Mouse (Mus musculus): ENCODE data around the gene Piwil1. TPM values are rescaled to one million over a fixed set of nuclear protein-coding genes. Genes with fewer than 3 reads are reported as not detected.

The Piwil1 gene
- total and polyA plus RNA-seq, 3 experiments, result 0.08 TPM; not detected in 2

DNA sequence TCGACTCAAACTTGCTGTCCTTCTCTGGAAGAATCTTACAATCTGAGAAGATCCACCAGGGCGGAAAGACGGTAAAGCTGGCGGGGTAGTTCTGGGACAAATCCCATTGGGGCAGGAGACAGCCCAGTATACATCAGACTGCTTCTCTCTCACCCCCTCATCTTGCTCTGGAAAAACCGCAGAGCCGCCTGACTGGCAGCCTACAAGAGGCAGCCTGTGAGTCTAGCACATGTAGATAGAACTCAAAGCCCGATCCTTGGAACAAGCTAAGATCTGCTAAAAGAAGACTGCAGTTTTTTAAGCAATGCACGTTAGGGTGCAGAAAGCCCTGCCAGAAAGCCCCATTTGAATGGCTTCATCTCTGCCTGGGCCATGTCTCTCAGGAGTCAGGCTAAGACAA lies 43.9 kb downstream of the Piwil1 start:
- H3K4me1 ChIP-seq (ENCODE audit: control insufficient read depth, insufficient read depth, low read length), result no peaks in the 10 kb centered on the region
- no peaks in the 10 kb centered on the region for H3K79me2 ChIP-seq (replicated peaks; ENCODE audit: control insufficient read depth, insufficient read depth, low read length)
- no peak overlapping the region for H3K4me3 ChIP-seq
- TF ChIP-seq POLR2A (IDR thresholded peaks at IDR 0.05; ENCODE audit: insufficient read depth, low read depth, low read length), result no peak
- no peak for TF ChIP-seq CTCF (IDR thresholded peaks at IDR 0.05)
- TF ChIP-seq EP300 (IDR thresholded peaks at IDR 0.05; ENCODE audit: insufficient read depth, low read depth, low read length), result no peak
- no peak for DNase-seq
- H3K36me3 ChIP-seq (ENCODE audit: control insufficient read depth, insufficient read depth, low read length), result no peaks in the 10 kb centered on the region
- 73% methylated on average over 8 of the region's 8 CpGs for WGBS
- no peak overlapping the region for H3K27ac ChIP-seq
- intact Hi-C loops (cut with DNase I), result no loop called here
- H3K27me3 ChIP-seq (ENCODE audit: control insufficient read depth, insufficient read depth, low read length), result no peaks in the 10 kb centered on the region
- no peak overlapping the region for H3K9ac ChIP-seq (ENCODE audit: low read depth, low read length)

DNA sequence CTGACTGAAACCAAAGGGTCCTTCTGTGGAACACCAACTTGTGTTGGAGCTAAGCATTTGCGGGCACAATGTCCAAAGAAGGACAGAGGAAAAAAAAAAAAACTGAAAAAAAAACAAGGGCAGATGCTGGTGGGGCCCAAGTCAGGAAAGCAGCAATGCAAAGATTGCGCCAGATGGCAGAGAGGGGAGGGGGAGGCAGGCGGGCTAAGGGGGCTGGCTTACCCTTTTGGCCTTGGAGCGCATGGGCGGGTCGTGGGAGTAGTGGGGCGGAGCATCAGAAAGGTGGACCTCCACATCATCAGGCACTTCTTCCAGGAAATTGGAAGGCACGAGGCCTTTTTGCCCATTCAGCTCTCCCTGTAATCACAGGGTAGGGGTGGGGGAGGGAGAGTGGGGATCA lies 58.8 kb downstream of the Piwil1 start:
- TF ChIP-seq EP300 (IDR thresholded peaks at IDR 0.05; ENCODE audit: insufficient read depth, low read depth, low read length) (no peak), POLR2A (IDR thresholded peaks at IDR 0.05; ENCODE audit: insufficient read depth, low read depth, low read length) (no peak), CTCF (IDR thresholded peaks at IDR 0.05) (no peak)
- no peak overlapping the region for H3K27ac ChIP-seq
- H3K4me3 ChIP-seq, result no peak overlapping the region
- 29% methylated on average over 8 of the region's 8 CpGs for WGBS
- H3K79me2 ChIP-seq (replicated peaks; ENCODE audit: control insufficient read depth, insufficient read depth, low read length), result no peaks in the 10 kb centered on the region
- H3K36me3 ChIP-seq (ENCODE audit: control insufficient read depth, insufficient read depth, low read length), result no peaks in the 10 kb centered on the region
- no peaks in the 10 kb centered on the region for H3K4me1 ChIP-seq (ENCODE audit: control insufficient read depth, insufficient read depth, low read length)
- no peak overlapping the region for H3K9ac ChIP-seq (ENCODE audit: low read depth, low read length)
- no peaks in the 10 kb centered on the region for H3K27me3 ChIP-seq (ENCODE audit: control insufficient read depth, insufficient read depth, low read length)
- intact Hi-C loops (cut with DNase I), result no loop called here
- no peak for DNase-seq

DNA sequence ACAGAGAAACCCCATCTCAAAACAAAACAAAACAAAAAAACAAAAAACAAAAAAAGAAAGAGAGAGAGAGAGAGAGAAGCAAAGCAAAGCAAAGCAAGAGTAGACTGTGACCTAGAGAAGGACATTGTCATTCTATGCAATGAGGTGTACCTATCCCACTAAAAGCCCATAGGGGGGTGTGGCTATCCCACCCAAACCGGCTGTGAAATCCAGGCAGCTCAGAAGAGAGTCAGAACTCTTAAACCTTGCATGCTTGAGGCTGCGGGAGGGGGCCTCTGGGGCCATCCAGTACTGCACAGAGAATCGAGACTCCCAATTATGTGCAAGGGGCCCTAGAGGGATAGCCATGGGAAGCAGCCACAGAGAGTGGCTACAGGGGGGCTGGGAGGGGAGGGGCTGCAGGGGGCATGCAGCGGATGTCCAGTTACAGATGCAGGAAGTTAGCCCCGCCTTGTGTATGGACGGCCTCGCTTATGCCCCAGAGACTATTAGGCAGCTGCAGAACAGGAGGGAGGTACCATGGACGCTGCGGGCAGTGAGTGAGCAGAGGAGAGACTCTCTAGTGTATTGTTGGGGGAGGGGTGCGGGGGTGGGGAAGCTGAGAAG lies 66.8 kb downstream of the Piwil1 start:
- no peaks in the 10 kb centered on the region for H3K27me3 ChIP-seq (ENCODE audit: control insufficient read depth, insufficient read depth, low read length)
- H3K79me2 ChIP-seq (replicated peaks; ENCODE audit: control insufficient read depth, insufficient read depth, low read length), result no peaks in the 10 kb centered on the region
- H3K36me3 ChIP-seq (ENCODE audit: control insufficient read depth, insufficient read depth, low read length), result no peaks in the 10 kb centered on the region
- intact Hi-C loops (cut with DNase I), result no loop called here
- H3K27ac ChIP-seq, result no peak overlapping the region
- TF ChIP-seq CTCF (IDR thresholded peaks at IDR 0.05) (no peak), EP300 (IDR thresholded peaks at IDR 0.05; ENCODE audit: insufficient read depth, low read depth, low read length) (no peak), POLR2A (IDR thresholded peaks at IDR 0.05; ENCODE audit: insufficient read depth, low read depth, low read length) (no peak)
- WGBS, result 21% methylated on average over 10 of the region's 10 CpGs
- H3K9ac ChIP-seq (ENCODE audit: low read depth, low read length), result no peak overlapping the region
- no peak overlapping the region for H3K4me3 ChIP-seq
- no peak for DNase-seq
- H3K4me1 ChIP-seq (ENCODE audit: control insufficient read depth, insufficient read depth, low read length), result no peaks in the 10 kb centered on the region

DNA sequence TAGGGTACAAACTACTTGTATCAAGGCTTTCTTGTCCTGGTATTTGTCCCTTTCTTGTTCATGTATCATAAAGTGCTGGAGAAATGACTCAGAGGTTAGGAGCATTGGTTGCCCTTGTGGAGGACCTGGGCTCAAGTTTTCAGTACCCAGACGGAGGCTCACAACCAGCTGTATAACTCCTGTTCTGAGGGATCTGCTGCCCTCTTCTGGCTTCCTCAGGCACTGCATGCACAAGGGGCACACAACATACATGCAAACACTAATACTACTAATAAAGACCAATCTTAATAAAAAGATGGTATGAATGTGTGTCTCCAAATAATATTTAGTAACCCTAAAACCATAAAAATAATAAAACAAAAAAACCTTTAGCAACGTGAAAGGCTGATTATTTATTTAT lies 74.1 kb downstream of the Piwil1 start:
- 59% methylated on average over 2 of the region's 2 CpGs for WGBS
- H3K36me3 ChIP-seq (ENCODE audit: control insufficient read depth, insufficient read depth, low read length), result no peaks in the 10 kb centered on the region
- intact Hi-C loops (cut with DNase I), result no loop called here

DNA sequence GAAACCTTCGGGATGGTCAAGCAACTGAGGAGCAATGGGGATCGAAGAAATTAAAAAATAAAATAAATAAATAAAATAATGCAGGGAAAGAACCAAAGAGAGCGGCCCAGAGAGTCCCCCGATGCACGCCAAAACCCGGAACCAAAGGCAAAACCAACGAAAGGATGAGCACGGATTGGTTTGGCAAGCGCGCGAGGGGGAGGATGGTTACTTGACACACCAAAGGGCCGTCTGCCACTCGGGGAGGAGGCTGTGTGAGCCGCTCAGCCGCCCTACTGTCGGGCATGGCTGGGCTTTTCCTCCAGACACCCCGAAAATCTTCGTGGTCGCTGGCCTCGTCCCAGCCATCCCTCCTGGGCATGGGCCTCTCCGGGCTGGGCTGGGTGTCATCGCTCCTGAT lies 79.3 kb downstream of the Piwil1 start:
- Histone ChIP-seq H3K27ac (no peak overlapping the region), H3K79me2 (replicated peaks; ENCODE audit: control insufficient read depth, insufficient read depth, low read length) (no peaks in the 10 kb centered on the region), H3K4me3 (no peak overlapping the region), H3K36me3 (ENCODE audit: control insufficient read depth, insufficient read depth, low read length) (no peaks in the 10 kb centered on the region), H3K27me3 (ENCODE audit: control insufficient read depth, insufficient read depth, low read length) (no peaks in the 10 kb centered on the region), H3K9ac (ENCODE audit: low read depth, low read length) (no peak overlapping the region), H3K4me1 (ENCODE audit: control insufficient read depth, insufficient read depth, low read length) (no peaks in the 10 kb centered on the region)
- intact Hi-C loops (cut with DNase I), result no loop called here
- WGBS, result 78% methylated on average over 22 of the region's 22 CpGs
- no peak for DNase-seq
- TF ChIP-seq EP300 (IDR thresholded peaks at IDR 0.05; ENCODE audit: insufficient read depth, low read depth, low read length) (no peak), POLR2A (IDR thresholded peaks at IDR 0.05; ENCODE audit: insufficient read depth, low read depth, low read length) (no peak)

More for the DNA sequence above, 74.1 kb downstream of the Piwil1 start:
- Histone ChIP-seq H3K27ac (no peak overlapping the region), H3K4me3 (no peak overlapping the region), H3K9ac (ENCODE audit: low read depth, low read length) (no peak overlapping the region), H3K4me1 (ENCODE audit: control insufficient read depth, insufficient read depth, low read length) (no peaks in the 10 kb centered on the region), H3K79me2 (replicated peaks; ENCODE audit: control insufficient read depth, insufficient read depth, low read length) (no peaks in the 10 kb centered on the region), H3K27me3 (ENCODE audit: control insufficient read depth, insufficient read depth, low read length) (no peaks in the 10 kb centered on the region)
- no peak for DNase-seq
- TF ChIP-seq CTCF (IDR thresholded peaks at IDR 0.05), result 0 out of 2 replicates have a peak, but pooled peaks have one; percentile 3
- no peak for TF ChIP-seq POLR2A (IDR thresholded peaks at IDR 0.05; ENCODE audit: insufficient read depth, low read depth, low read length)
- no peak for TF ChIP-seq EP300 (IDR thresholded peaks at IDR 0.05; ENCODE audit: insufficient read depth, low read depth, low read length)

DNA sequence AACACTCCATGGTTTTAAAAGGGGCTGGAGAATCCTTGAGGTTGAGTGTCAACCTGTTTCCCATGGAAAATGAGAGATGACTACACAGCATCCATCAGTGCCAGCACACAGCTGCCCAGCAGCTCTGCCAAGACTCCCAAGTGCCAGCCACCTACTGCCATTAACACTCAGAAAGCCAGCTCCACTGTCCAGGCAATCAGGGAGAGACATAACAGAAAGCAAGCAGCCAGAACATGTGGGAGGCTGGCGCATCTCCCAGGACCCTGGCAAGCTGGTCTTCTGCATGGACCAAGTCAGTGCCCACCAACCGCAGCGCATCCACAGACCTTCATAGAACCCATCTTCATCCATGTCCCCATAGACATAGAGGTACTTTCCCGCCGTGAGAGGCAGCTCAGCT lies 98.3 kb downstream of the Piwil1 start:
- WGBS, result 87% methylated on average over 5 of the region's 5 CpGs
- intact Hi-C loops (cut with DNase I), result no loop called here

More for the DNA sequence above, 98.3 kb downstream of the Piwil1 start:
- H3K79me2 ChIP-seq (replicated peaks; ENCODE audit: control insufficient read depth, insufficient read depth, low read length), result no peaks in the 10 kb centered on the region
- no peak overlapping the region for H3K4me3 ChIP-seq
- H3K9ac ChIP-seq (ENCODE audit: low read depth, low read length), result no peak overlapping the region
- no peak for DNase-seq
- no peak overlapping the region for H3K27ac ChIP-seq
- no peaks in the 10 kb centered on the region for H3K4me1 ChIP-seq (ENCODE audit: control insufficient read depth, insufficient read depth, low read length)
- no peak for TF ChIP-seq EP300 (IDR thresholded peaks at IDR 0.05; ENCODE audit: insufficient read depth, low read depth, low read length)
- TF ChIP-seq POLR2A (IDR thresholded peaks at IDR 0.05; ENCODE audit: insufficient read depth, low read depth, low read length), result no peak
- TF ChIP-seq CTCF (IDR thresholded peaks at IDR 0.05), result no peak
- no peaks in the 10 kb centered on the region for H3K27me3 ChIP-seq (ENCODE audit: control insufficient read depth, insufficient read depth, low read length)
- no peaks in the 10 kb centered on the region for H3K36me3 ChIP-seq (ENCODE audit: control insufficient read depth, insufficient read depth, low read length)

Other genes starting within 250 kb of the Piwil1 start
- gene Fzd10, start 101.7 kb upstream of the Piwil1 start, total RNA-seq (2021), result not detected
- 0.09 and 0.12 TPM in 2 replicates for gene Fzd10, start 101.7 kb upstream of the Piwil1 start, polyA plus RNA-seq (2012; rRNA removed)

Data from heart, adult 2 months (tissue).